Mouse (Mus musculus) midbrain, embryonic 13.5 days (tissue): ENCODE results near the gene Fer. TPM values are rescaled to one million over a fixed set of nuclear protein-coding genes. Genes with fewer than 3 reads are reported as not detected.
"Not testable (repeated sequence)": the region's sequence is repeated elsewhere in the genome, so short reads cannot be mapped to it uniquely, and the experiment has no call there.

Experiments used
- ATAC-seq: fragments of 200-750 bp; cut with Nextera tagmentation; 2 replicates; pipeline ENCODE4 v1.8.0; 2017; ENCODE audit warnings: mild to moderate bottlenecking, moderate TSS enrichment, moderate library complexity
- H3K27ac ChIP-seq: fragments of 300-500 bp; sonication (generic); 2 replicates; pipeline ENCODE4 v1.5.1; 2015; ENCODE audit warnings: inconsistent platforms, mild to moderate bottlenecking, moderate library complexity
- H3K27me3 ChIP-seq: fragments of 300-500 bp; sonication (generic); 2 replicates; pipeline ENCODE4 v1.6.1; 2015; ENCODE audit warnings: mild to moderate bottlenecking, inconsistent platforms
- H3K36me3 ChIP-seq: fragments of 300-500 bp; sonication (generic); 2 replicates; pipeline ENCODE4 v1.6.1; 2015; ENCODE audit warnings: mild to moderate bottlenecking, inconsistent platforms
- H3K4me1 ChIP-seq: fragments of 300-500 bp; sonication (generic); replicated peaks from 2 replicates; pipeline ENCODE4 v1.6.1; 2015; ENCODE audit warnings: inconsistent platforms
- H3K4me2 ChIP-seq: fragments of 300-500 bp; sonication (generic); replicated peaks from 2 replicates; pipeline ENCODE4 v1.6.1; 2015; ENCODE audit warnings: moderate library complexity, mild to moderate bottlenecking, inconsistent platforms
- H3K4me3 ChIP-seq: fragments of 300-500 bp; sonication (generic); replicated peaks from 2 replicates; pipeline ENCODE4 v1.5.1; 2015; ENCODE audit warnings: mild to moderate bottlenecking, inconsistent platforms
- H3K9ac ChIP-seq: fragments of 300-500 bp; sonication (generic); replicated peaks from 2 replicates; pipeline ENCODE4 v1.6.1; 2015; ENCODE audit warnings: mild to moderate bottlenecking, inconsistent platforms
- H3K9me3 ChIP-seq: fragments of 300-500 bp; sonication (generic); 2 replicates; pipeline ENCODE4 v1.6.1; 2016; ENCODE audit warnings: mild to moderate bottlenecking, inconsistent platforms
- WGBS: fragments of 180-500 bp; shearing (Covaris S2); methylation state at CpG from one replicate; pipeline ENCODE4 v1.1.7; 2015; 5-methylcytosine and 5-hydroxymethylcytosine counted together
- polyA plus RNA-seq: library from polyadenylated mRNA; unstranded; fragments of >200 nt; fragmentation: Nextera tagmentation; extraction: Ambion mirVana; gene quantifications from 2 replicates; pipeline ENCODE4 v1.2.1, GENCODE M21; 2015

Fer gene
- polyA plus RNA-seq, 1 experiment from 2014 or later = 35.4 TPM

GRCm38 (mm10) chr17:63842226-63842625, 20.6 kb upstream of the Fer start:
- no peaks in the 10 kb centered on the region for H3K4me1 ChIP-seq
- H3K36me3 ChIP-seq = no peaks in the 10 kb centered on the region
- H3K27me3 ChIP-seq = no peaks in the 10 kb centered on the region
- H3K4me3 ChIP-seq = no peak overlapping the region
- WGBS = 96% methylated on average over 1 of the region's 1 CpGs
- H3K4me2 ChIP-seq = no peak overlapping the region
- H3K9ac ChIP-seq = no peak overlapping the region
- ATAC-seq = no peak
- H3K9me3 ChIP-seq = no peaks in the 10 kb centered on the region
- H3K27ac ChIP-seq = no peak overlapping the region

GRCm38 (mm10) chr17:63844936-63845335, 17.9 kb upstream of the Fer start:
- Histone ChIP-seq H3K36me3 (no peaks in the 10 kb centered on the region), H3K9me3 (no peaks in the 10 kb centered on the region), H3K27me3 (no peaks in the 10 kb centered on the region), H3K27ac (no peak overlapping the region), H3K4me2 (no peak overlapping the region), H3K4me3 (no peak overlapping the region), H3K9ac (no peak overlapping the region), H3K4me1 (peaks cover 7% of the 10 kb centered on the region; the same call in 1 of the 2 replicates)
- ATAC-seq = no peak
- 77% methylated on average over 5 of the region's 5 CpGs for WGBS

GRCm38 (mm10) chr17:63845766-63846165, 17.1 kb upstream of the Fer start:
- H3K4me3 ChIP-seq, ATAC-seq, H3K4me2 ChIP-seq, H3K4me1 ChIP-seq, H3K27ac ChIP-seq, H3K9ac ChIP-seq, H3K27me3 ChIP-seq, H3K36me3 ChIP-seq, H3K9me3 ChIP-seq: not testable (repeated sequence)
- WGBS = 95% methylated on average over 3 of the region's 3 CpGs

- ATAC-seq = peak; percentile 5; the same call in 1 of the 2 replicates
- no peaks in the 10 kb centered on the region for H3K36me3 ChIP-seq
- H3K27ac ChIP-seq = no peak overlapping the region
- H3K9ac ChIP-seq = peak overlapping the region; percentile 81
- H3K4me2 ChIP-seq = peak overlapping the region; percentile 56
- peak overlapping the region; percentile 67 for H3K4me3 ChIP-seq
- H3K9me3 ChIP-seq = no peaks in the 10 kb centered on the region
- H3K27me3 ChIP-seq = no peaks in the 10 kb centered on the region
- 4% methylated on average over 6 of the region's 6 CpGs for WGBS
- H3K4me1 ChIP-seq = peaks cover 7% of the 10 kb centered on the region; the same call in 1 of the 2 replicates
Measured at GRCm38 (mm10) chr17:63849151-63849550, 13.7 kb upstream of the Fer start.

GRCm38 (mm10) chr17:63849566-63849965, 13.3 kb upstream of the Fer start:
- Histone ChIP-seq H3K36me3 (no peaks in the 10 kb centered on the region), H3K4me2 (peak overlapping the region; percentile 56), H3K9me3 (no peaks in the 10 kb centered on the region), H3K27ac (no peak overlapping the region; the same call in 1 of the 2 replicates), H3K9ac (peak overlapping the region; percentile 81), H3K4me3 (peak overlapping the region; percentile 67), H3K27me3 (no peaks in the 10 kb centered on the region), H3K4me1 (peaks cover 7% of the 10 kb centered on the region; the same call in 1 of the 2 replicates)
- whole genome bisulfite sequencing = 0% methylated on average over 22 of the region's 22 CpGs
- ATAC-seq = peak; percentile 100

- Histone ChIP-seq H3K27ac (no peak overlapping the region; the same call in 1 of the 2 replicates), H3K27me3 (no peaks in the 10 kb centered on the region), H3K4me2 (peak overlapping the region; percentile 56; the same call in 1 of the 2 replicates), H3K9me3 (no peaks in the 10 kb centered on the region), H3K36me3 (no peaks in the 10 kb centered on the region), H3K4me1 (peaks cover 7% of the 10 kb centered on the region; the same call in 1 of the 2 replicates), H3K4me3 (no peak overlapping the region; the same call in 1 of the 2 replicates), H3K9ac (no peak overlapping the region)
- 87% methylated on average over 9 of the region's 9 CpGs for WGBS
- ATAC-seq = no peak; the same call in 1 of the 2 replicates
Measured at GRCm38 (mm10) chr17:63850016-63850415, 12.8 kb upstream of the Fer start.

GRCm38 (mm10) chr17:63857023-63857544, 5.8 kb upstream of the Fer start:
- H3K9me3 ChIP-seq = no peaks in the 10 kb centered on the region
- H3K4me2 ChIP-seq = no peak overlapping the region
- 91% methylated on average over 7 of the region's 7 CpGs for WGBS
- H3K36me3 ChIP-seq = no peaks in the 10 kb centered on the region
- 0 out of 2 replicates have a peak, but pooled peaks cover 3% of the 10 kb centered on the region for H3K27me3 ChIP-seq
- peaks cover 3% of the 10 kb centered on the region; the same call in 1 of the 2 replicates for H3K4me1 ChIP-seq
- no peak for ATAC-seq
- no peak overlapping the region for H3K27ac ChIP-seq
- no peak overlapping the region for H3K4me3 ChIP-seq
- no peak overlapping the region for H3K9ac ChIP-seq

GRCm38 (mm10) chr17:63860988-63861387, 1.9 kb upstream of the Fer start:
- no peak overlapping the region for H3K4me2 ChIP-seq
- H3K36me3 ChIP-seq = no peaks in the 10 kb centered on the region
- H3K27me3 ChIP-seq = 0 out of 2 replicates have a peak, but pooled peaks cover 6% of the 10 kb centered on the region
- no peaks in the 10 kb centered on the region for H3K9me3 ChIP-seq
- no peak overlapping the region for H3K27ac ChIP-seq
- no peak overlapping the region for H3K9ac ChIP-seq
- H3K4me1 ChIP-seq = peaks cover 16% of the 10 kb centered on the region; the same call in 1 of the 2 replicates
- H3K4me3 ChIP-seq = no peak overlapping the region
- no peak for ATAC-seq
- WGBS = 53% methylated on average over 4 of the region's 4 CpGs

GRCm38 (mm10) chr17:63862399-63862798, 463 bp upstream of the Fer start:
- no peak for ATAC-seq
- no peak overlapping the region for H3K9ac ChIP-seq
- H3K27ac ChIP-seq = no peak overlapping the region
- no peak overlapping the region for H3K4me3 ChIP-seq
- peaks cover 16% of the 10 kb centered on the region; the same call in 1 of the 2 replicates for H3K4me1 ChIP-seq
- no peaks in the 10 kb centered on the region for H3K36me3 ChIP-seq
- 80% methylated on average over 3 of the region's 3 CpGs for WGBS
- 0 out of 2 replicates have a peak, but pooled peaks cover 6% of the 10 kb centered on the region for H3K27me3 ChIP-seq
- H3K4me2 ChIP-seq = no peak overlapping the region
- H3K9me3 ChIP-seq = no peaks in the 10 kb centered on the region

GRCm38 (mm10) chr17:63863647-63864149, 836 bp downstream of the Fer start, which contains the start of gene A930002H24Rik:
TSS of gene A930002H24Rik (minus strand) at chr17:63863791.
- Histone ChIP-seq H3K4me2 (peak within 1 kb of the TSS; percentile 85), H3K36me3 (no peaks in the 10 kb centered on the region), H3K27me3 (0 out of 2 replicates have a peak, but pooled peaks cover 6% of the 10 kb centered on the region), H3K4me3 (peak within 1 kb of the TSS; percentile 87), H3K9ac (peak within 1 kb of the TSS; percentile 92), H3K4me1 (peaks cover 16% of the 10 kb centered on the region; the same call in 1 of the 2 replicates), H3K27ac (peak within 1 kb of the TSS; percentile 93), H3K9me3 (no peaks in the 10 kb centered on the region)
- ATAC-seq = peak; percentile 99
- under 1% methylated on average over 52 of the region's 55 CpGs for WGBS

- H3K27me3 ChIP-seq = 0 out of 2 replicates have a peak, but pooled peaks cover 6% of the 10 kb centered on the region
- H3K9ac ChIP-seq = peak overlapping the region; percentile 92
- peak overlapping the region; percentile 93 for H3K27ac ChIP-seq
- peak overlapping the region; percentile 83 for H3K4me2 ChIP-seq
- H3K4me1 ChIP-seq = peaks cover 16% of the 10 kb centered on the region; the same call in 1 of the 2 replicates
- no peaks in the 10 kb centered on the region for H3K36me3 ChIP-seq
- H3K9me3 ChIP-seq = no peaks in the 10 kb centered on the region
- ATAC-seq = peak; percentile 88
- 0% methylated on average over 26 of the region's 48 CpGs for WGBS
- H3K4me3 ChIP-seq = peak overlapping the region; percentile 87
Measured at GRCm38 (mm10) chr17:63864171-63864571, 1.3 kb downstream of the Fer start.

- Histone ChIP-seq H3K36me3 (no peaks in the 10 kb centered on the region), H3K4me2 (no peak overlapping the region), H3K4me1 (no peaks in the 10 kb centered on the region), H3K27me3 (no peaks in the 10 kb centered on the region), H3K9me3 (no peaks in the 10 kb centered on the region), H3K9ac (no peak overlapping the region), H3K4me3 (no peak overlapping the region), H3K27ac (no peak overlapping the region)
- ATAC-seq = no peak
- 96% methylated on average over 7 of the region's 7 CpGs for WGBS
Measured at GRCm38 (mm10) chr17:63871773-63872172, 8.9 kb downstream of the Fer start.
